Mouse (Mus musculus) heart, postnatal 0 days (tissue): ENCODE data around the gene Dennd4b. TPM values are rescaled to one million over a fixed set of nuclear protein-coding genes. Genes with fewer than 3 reads are reported as not detected.

Experiments
- ATAC-seq: fragments of 200-750 bp; cut with Nextera tagmentation; 2 replicates; pipeline ENCODE4 v1.8.0; 2017; ENCODE audit warnings: low read depth, moderate number of reproducible peaks, moderate library complexity; ENCODE audit not compliant: insufficient read depth
- DNase-seq: peaks from one replicate; pipeline ENCODE4 v3.0.0-alpha.2; 2016; ENCODE audit warnings: low spot score
- H3K27ac ChIP-seq: fragments of 300-500 bp; sonication (generic); 2 replicates; pipeline ENCODE4 v1.5.1; 2014; ENCODE audit warnings: low read depth, mild to moderate bottlenecking
- H3K27me3 ChIP-seq: fragments of 300-500 bp; sonication (generic); 2 replicates; pipeline ENCODE4 v1.6.1; 2014; ENCODE audit warnings: low read length, mixed read lengths; ENCODE audit not compliant: control insufficient read depth, insufficient read depth
- H3K36me3 ChIP-seq: fragments of 300-500 bp; sonication (generic); replicated peaks from 2 replicates; pipeline ENCODE4 v1.6.1; 2014; ENCODE audit warnings: low read length, mixed read lengths; ENCODE audit not compliant: control insufficient read depth, insufficient read depth
- H3K4me1 ChIP-seq: fragments of 300-500 bp; sonication (generic); 2 replicates; pipeline ENCODE4 v1.6.1; 2014; ENCODE audit warnings: antibody characterized with exemption; ENCODE audit not compliant: control insufficient read depth, insufficient read depth
- H3K4me2 ChIP-seq: fragments of 300-500 bp; sonication (generic); 2 replicates; pipeline ENCODE4 v1.6.1; 2014; ENCODE audit warnings: low read depth, mild to moderate bottlenecking, low read length, moderate library complexity
- H3K4me3 ChIP-seq: fragments of 300-500 bp; sonication (generic); 2 replicates; pipeline ENCODE4 v1.5.1; 2014; ENCODE audit warnings: low read depth, low read length
- H3K9ac ChIP-seq: fragments of 300-500 bp; sonication (generic); replicated peaks from 2 replicates; pipeline ENCODE4 v1.6.1; 2014; ENCODE audit warnings: low read depth, low read length, mixed read lengths
- H3K9me3 ChIP-seq: fragments of 300-500 bp; sonication (generic); replicated peaks from 2 replicates; pipeline ENCODE4 v1.6.1; 2016; ENCODE audit warnings: low read length; ENCODE audit not compliant: control insufficient read depth
- CTCF ChIP-seq: IDR thresholded peaks from 2 replicates; pipeline ENCODE4 v1.5.1; 2016; ENCODE audit warnings: antibody characterized with exemption, control low read depth, low read depth
- EP300 ChIP-seq: IDR thresholded peaks from 2 replicates; pipeline ENCODE4 v1.6.1; 2016; ENCODE audit warnings: antibody characterized with exemption, low read depth
- WGBS: fragments of 180-500 bp; shearing (Covaris S2); extraction: QIAGEN DNeasy Blood & Tissue Kit; methylation state at CpG from one replicate; pipeline ENCODE4 v1.1.7; 2014; 5-methylcytosine and 5-hydroxymethylcytosine counted together
- polyA plus RNA-seq: library from polyadenylated mRNA; unstranded; fragments of >200 nt; fragmentation: Nextera tagmentation; extraction: Ambion mirVana; gene quantifications from 2 replicates; pipeline ENCODE4 v1.2.1, GENCODE M21; 2015
- total RNA-seq: library from RNA; depleted of rRNA; stranded (reverse); fragments of >200 nt; gene quantifications from 2 replicates; pipeline ENCODE4 v1.2.3, GENCODE M21; 2014; ENCODE audit warnings: low replicate concordance

Dennd4b gene
- total and polyA plus RNA-seq, 2 experiments from 2014 or later: 4.6 to 32.6 TPM

DNA sequence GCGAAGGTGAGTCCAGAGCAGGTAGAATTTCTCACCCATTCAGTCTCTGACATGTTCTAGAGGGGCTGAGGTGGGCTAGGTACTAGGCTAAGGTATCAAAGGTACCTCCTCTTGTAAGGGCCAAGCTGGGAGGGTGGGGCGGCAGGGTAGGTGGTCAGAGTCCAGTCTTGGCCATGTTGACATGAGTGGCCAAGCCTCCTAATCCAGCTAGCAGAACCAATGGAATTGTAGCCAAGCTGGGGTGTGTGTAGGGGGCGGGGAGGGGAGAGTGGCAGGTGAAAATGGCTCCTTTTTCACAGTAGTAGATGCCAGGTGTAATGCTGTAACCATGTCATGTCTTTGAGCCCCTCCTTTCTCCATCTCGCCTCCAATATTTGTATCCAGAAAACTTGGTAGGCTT, 6.5 kb upstream of the Dennd4b start:
- Histone ChIP-seq H3K4me3 (no peak overlapping the region), H3K9ac (no peak overlapping the region), H3K36me3 (peaks cover 65% of the 10 kb centered on the region), H3K4me2 (no peak overlapping the region), H3K9me3 (no peaks in the 10 kb centered on the region), H3K4me1 (peaks cover 9% of the 10 kb centered on the region), H3K27me3 (no peaks in the 10 kb centered on the region), H3K27ac (no peak overlapping the region)
- ATAC-seq (no peak), DNase-seq (no peak)
- 99% methylated on average over 4 of the region's 4 CpGs for WGBS
- no peak for TF ChIP-seq CTCF
- no peak for TF ChIP-seq EP300

DNA sequence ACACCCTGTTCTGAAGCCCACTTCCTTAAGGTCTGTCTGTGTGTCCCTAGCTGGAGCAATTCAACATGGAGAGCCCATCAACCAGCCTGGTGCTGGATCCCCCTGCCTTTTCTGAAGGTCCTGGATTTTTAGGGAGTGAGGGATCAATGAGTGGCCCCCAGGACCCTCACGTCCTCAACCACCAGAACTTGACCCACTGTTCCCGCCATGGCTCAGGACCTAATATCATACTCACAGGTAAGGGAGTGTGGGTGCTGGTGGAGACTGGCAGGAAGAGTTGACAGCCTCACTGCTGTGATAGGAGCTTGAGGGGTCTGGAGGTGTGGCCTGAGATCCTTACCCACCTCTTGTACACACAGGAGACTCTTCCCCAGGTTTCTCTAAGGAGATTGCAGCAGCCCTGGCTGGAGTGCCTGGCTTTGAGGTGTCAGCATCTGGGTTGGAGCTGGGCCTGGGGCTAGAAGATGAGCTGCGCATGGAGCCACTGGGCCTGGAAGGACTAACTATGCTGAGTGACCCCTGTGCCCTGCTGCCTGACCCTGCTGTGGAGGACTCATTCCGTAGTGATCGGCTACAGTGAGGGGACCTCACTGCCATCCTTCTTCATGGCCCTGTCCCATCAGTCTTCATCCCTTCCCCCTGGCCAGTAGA, 1.7 kb upstream of the Dennd4b start:
- Histone ChIP-seq H3K27me3 (no peaks in the 10 kb centered on the region), H3K36me3 (peaks cover 55% of the 10 kb centered on the region), H3K9me3 (no peaks in the 10 kb centered on the region), H3K9ac (no peak overlapping the region), H3K4me3 (no peak overlapping the region), H3K4me1 (peaks cover 10% of the 10 kb centered on the region), H3K27ac (no peak overlapping the region), H3K4me2 (no peak overlapping the region)
- no peak for DNase-seq
- TF ChIP-seq CTCF: no peak
- no peak for ATAC-seq
- WGBS: 93% methylated on average over 5 of the region's 5 CpGs

DNA sequence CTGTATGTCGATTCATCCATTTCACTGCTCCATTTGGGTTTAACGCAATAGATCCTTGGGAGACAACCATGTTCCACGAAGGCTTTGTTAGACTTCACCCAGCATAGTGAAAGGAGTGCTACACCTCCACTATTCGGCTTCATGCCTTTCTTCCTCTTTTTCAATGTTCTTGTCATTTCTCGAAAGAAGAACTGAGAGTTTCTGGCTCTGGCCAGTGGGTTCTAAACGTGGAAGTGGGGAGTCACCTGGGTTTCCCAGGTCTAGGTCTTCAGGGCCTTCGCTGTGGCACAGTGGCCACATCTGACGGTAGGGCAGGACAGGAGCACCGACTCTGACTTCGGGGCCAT, 325 bp upstream of the Dennd4b start:
- H3K27ac ChIP-seq: peak overlapping the region; percentile 95
- no peak for TF ChIP-seq CTCF
- no peak for TF ChIP-seq EP300
- peaks cover 10% of the 10 kb centered on the region for H3K4me1 ChIP-seq
- peak overlapping the region; percentile 88 for H3K4me3 ChIP-seq
- no peak overlapping the region for H3K9ac ChIP-seq
- H3K4me2 ChIP-seq: peak overlapping the region; percentile 77
- no peak for DNase-seq
- H3K27me3 ChIP-seq: no peaks in the 10 kb centered on the region
- 34% methylated on average over 10 of the region's 10 CpGs for WGBS
- peaks cover 52% of the 10 kb centered on the region for H3K36me3 ChIP-seq
- H3K9me3 ChIP-seq: no peaks in the 10 kb centered on the region
- no peak for ATAC-seq

DNA sequence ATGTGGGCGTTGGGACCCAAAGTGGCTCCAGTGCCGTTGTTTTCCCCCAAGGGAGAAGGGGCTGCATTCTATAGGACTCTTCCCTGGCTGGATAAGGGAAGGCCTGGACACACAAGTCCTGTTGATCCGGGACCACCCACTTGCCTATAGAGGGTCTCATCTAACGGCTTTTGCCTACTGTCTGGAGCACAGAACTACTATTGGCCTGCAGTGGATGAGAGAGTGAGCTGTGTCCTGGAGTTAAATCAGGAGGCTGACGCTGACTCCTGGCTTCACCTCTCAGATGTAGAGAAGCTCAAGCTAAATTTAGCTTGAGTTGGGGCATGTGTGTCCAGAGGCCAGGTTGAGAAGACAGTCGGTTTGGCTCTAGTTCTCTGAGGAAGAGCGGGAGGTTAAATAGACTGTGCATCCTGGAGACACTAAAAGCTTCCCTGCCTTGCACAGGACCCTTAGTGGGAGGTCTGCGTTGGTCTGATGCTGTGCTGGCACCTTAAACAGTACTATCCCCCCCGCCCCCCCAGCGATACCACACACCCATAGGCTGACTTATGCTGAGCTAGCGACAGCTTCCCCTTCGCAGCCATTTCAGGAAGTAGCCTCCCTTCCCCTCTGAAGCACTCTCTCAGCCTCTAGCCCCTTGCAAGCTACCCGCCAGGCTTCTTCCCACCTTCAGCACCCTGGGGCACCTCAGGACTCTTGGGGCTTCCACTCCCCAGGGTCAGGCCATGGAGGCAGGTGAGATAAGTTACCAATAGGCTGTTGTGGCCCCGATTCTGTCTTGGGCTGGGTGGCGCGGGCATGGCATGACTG, 1.2 kb downstream of the Dennd4b start:
- H3K4me2 ChIP-seq: peak overlapping the region; percentile 77
- no peaks in the 10 kb centered on the region for H3K9me3 ChIP-seq
- no peaks in the 10 kb centered on the region for H3K27me3 ChIP-seq
- H3K36me3 ChIP-seq: peaks cover 47% of the 10 kb centered on the region
- WGBS: 12% methylated on average over 14 of the region's 16 CpGs
- peaks cover 10% of the 10 kb centered on the region for H3K4me1 ChIP-seq
- peak overlapping the region; percentile 89 for H3K9ac ChIP-seq
- TF ChIP-seq CTCF (no peak), EP300 (0 out of 2 replicates have a peak, but pooled peaks have one; percentile 23)
- DNase-seq: peak; percentile 85
- ATAC-seq: peak; percentile 67
- H3K27ac ChIP-seq: peak overlapping the region; percentile 95
- H3K4me3 ChIP-seq: peak overlapping the region; percentile 88

DNA sequence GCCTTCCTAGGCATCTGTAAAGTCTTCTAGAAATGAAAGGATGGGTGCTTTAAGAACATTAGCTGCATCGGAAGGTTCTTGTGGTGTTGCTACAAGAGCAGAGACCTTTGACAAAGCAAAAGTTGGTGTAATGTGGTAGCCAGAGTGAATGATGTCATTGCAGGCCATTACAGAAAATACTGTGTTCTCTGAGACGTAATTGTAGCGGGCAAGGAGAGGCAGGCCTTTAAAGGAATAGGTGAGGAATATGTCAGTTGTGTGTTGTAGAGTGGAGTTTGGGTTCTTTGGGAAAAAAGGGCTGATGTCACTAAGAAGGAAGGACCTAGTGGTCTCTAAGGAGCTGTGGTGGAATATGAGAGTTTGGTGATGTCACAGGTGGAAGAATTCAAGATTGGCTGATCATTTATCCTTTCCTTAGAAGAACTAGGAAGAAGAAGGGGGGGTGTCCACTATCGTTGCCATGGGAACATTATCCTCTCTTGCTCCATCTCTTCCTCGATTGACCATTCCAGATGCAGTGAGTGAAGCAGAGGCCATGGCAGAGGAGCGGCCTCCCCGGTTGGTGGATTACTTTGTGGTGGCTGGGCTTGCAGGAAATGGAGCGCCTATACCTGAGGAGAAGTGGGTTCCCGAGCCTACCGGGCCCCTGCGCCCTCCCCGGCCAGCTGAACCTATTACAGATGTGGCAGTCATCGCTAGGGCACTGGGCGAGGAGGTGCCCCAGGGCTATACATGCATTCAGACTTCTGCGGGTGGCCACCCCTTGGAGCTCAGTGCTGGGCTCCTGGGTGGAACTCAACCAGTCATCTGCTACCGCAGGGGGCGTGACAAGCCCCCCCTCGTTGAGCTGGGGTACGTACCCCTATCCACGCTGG, 2.2 kb downstream of the Dennd4b start:
- Histone ChIP-seq H3K27ac (peak overlapping the region; percentile 95), H3K4me1 (peaks cover 10% of the 10 kb centered on the region), H3K36me3 (peaks cover 47% of the 10 kb centered on the region), H3K27me3 (no peaks in the 10 kb centered on the region), H3K4me3 (peak overlapping the region; percentile 88), H3K9ac (peak overlapping the region; percentile 89; the same call in 1 of the 2 replicates), H3K9me3 (no peaks in the 10 kb centered on the region), H3K4me2 (peak overlapping the region; percentile 77)
- DNase-seq: no peak
- TF ChIP-seq CTCF: no peak
- no peak for TF ChIP-seq EP300
- ATAC-seq: no peak
- 89% methylated on average over 20 of the region's 20 CpGs for WGBS
